Mouse (Mus musculus) liver, embryonic 14.5 days (tissue): ENCODE measurements around the gene Avl9. TPM values are rescaled to one million over a fixed set of nuclear protein-coding genes. Genes with fewer than 3 reads are reported as not detected.

Source experiments
- ATAC-seq: fragments of 200-750 bp; cut with Nextera tagmentation; 2 replicates; pipeline ENCODE4 v1.8.0; 2017; ENCODE audit warnings: moderate number of reproducible peaks, mild to moderate bottlenecking, moderate library complexity; ENCODE audit not compliant: insufficient read depth
- DNase-seq, 3 experiments: peaks; one replicate each; pipeline ENCODE4 v3.0.0-alpha.2; 2012 to 2013; ENCODE audit warnings: low read depth in 3 of 3, low spot score in 3 of 3
- H3K27ac ChIP-seq: fragments of 300-500 bp; sonication (generic); 2 replicates; pipeline ENCODE4 v1.5.1; 2014; ENCODE audit warnings: moderate library complexity, mild to moderate bottlenecking, control low read depth, inconsistent platforms
- H3K27me3 ChIP-seq: fragments of 300-500 bp; sonication (generic); 2 replicates; pipeline ENCODE4 v1.6.1; 2014; ENCODE audit warnings: mild to moderate bottlenecking, low read length, moderate library complexity; ENCODE audit not compliant: control insufficient read depth, insufficient read depth
- H3K36me3 ChIP-seq: fragments of 300-500 bp; sonication (generic); replicated peaks from 2 replicates; pipeline ENCODE4 v1.6.1; 2014; ENCODE audit warnings: low read depth; ENCODE audit not compliant: control insufficient read depth, insufficient read depth
- H3K4me1 ChIP-seq, 2 experiments: fragments of 200-500 bp in 1 of 2; fragments of 300-500 bp in 1 of 2; sonication (generic) in 1 of 2; replicated peaks; 2 replicates each; pipeline ENCODE4 v1.6.1; 2012 to 2014; ENCODE audit warnings: antibody characterized with exemption in 1 of 2, inconsistent platforms in 1 of 2, low read length in 1 of 2; ENCODE audit not compliant: control insufficient read depth in 2 of 2, insufficient read depth in 2 of 2
- H3K4me2 ChIP-seq: fragments of 300-500 bp; sonication (generic); 2 replicates; pipeline ENCODE4 v1.6.1; 2014; ENCODE audit warnings: low read depth, mild to moderate bottlenecking, control low read depth, moderate library complexity
- H3K4me3 ChIP-seq, 2 experiments: fragments of 200-500 bp in 1 of 2; fragments of 300-500 bp in 1 of 2; sonication (generic) in 1 of 2; 2 replicates each; pipeline ENCODE4 v1.5.1; 2012 to 2014; ENCODE audit warnings: low read depth in 2 of 2, low read length in 2 of 2, mild to moderate bottlenecking in 2 of 2, control low read depth in 1 of 2, inconsistent platforms in 1 of 2, moderate library complexity in 1 of 2; ENCODE audit not compliant: insufficient read depth in 1 of 2
- H3K9ac ChIP-seq: fragments of 300-500 bp; sonication (generic); replicated peaks from 2 replicates; pipeline ENCODE4 v1.6.1; 2014; ENCODE audit warnings: mild to moderate bottlenecking, control low read depth, moderate library complexity
- H3K9me3 ChIP-seq: fragments of 300-500 bp; sonication (generic); 2 replicates; pipeline ENCODE4 v1.6.1; 2016; ENCODE audit warnings: low read length, mixed read lengths; ENCODE audit not compliant: control insufficient read depth
- CTCF ChIP-seq: IDR thresholded peaks from 2 replicates; pipeline ENCODE4 v1.5.1; 2016; ENCODE audit warnings: antibody characterized with exemption, low read depth, control low read depth
- EP300 ChIP-seq: IDR thresholded peaks from 2 replicates; pipeline ENCODE4 v1.6.1; 2016; ENCODE audit warnings: antibody characterized with exemption, low read depth
- WGBS: fragments of 180-500 bp; shearing (Covaris S2); extraction: QIAGEN DNeasy Blood & Tissue Kit; methylation state at CpG from one replicate; pipeline ENCODE4 v1.1.7; 2014; ENCODE audit not compliant: insufficient replicate concordance; 5-methylcytosine and 5-hydroxymethylcytosine counted together
- polyA plus RNA-seq, 2 experiments: library from polyadenylated mRNA; depleted of rRNA in 1 of 2; stranded (reverse) in 1 of 2; unstranded in 1 of 2; fragments of >200 nt; fragmentation: Nextera tagmentation in 1 of 2; extraction: Ambion mirVana in 1 of 2; gene quantifications; 2 replicates each; pipeline versions ENCODE4 v1.2.1 to v1.2.3; 2012 to 2014

Avl9 gene
- polyA plus RNA-seq (2012; rRNA removed) (1.5 and 2.2 TPM in 2 replicates), polyA plus RNA-seq (2014; fragmentation: Nextera tagmentation; extraction: Ambion mirVana) (3.2 and 3.4 TPM in 2 replicates)

- Histone ChIP-seq H3K4me3 (peak within 1 kb of the TSS; percentile 95 to 97), H3K36me3 (no peaks in the 10 kb centered on the region), H3K4me2 (peak within 1 kb of the TSS; percentile 82), H3K27me3 (no peaks in the 10 kb centered on the region), H3K27ac (peak within 1 kb of the TSS; percentile 81), H3K9me3 (no peaks in the 10 kb centered on the region), H3K4me1 (peaks cover 6 to 13% of the 10 kb centered on the region in 2 experiments), H3K9ac (peak within 1 kb of the TSS; percentile 83)
- TF ChIP-seq CTCF (peak; percentile 77), EP300 (no peak)
- WGBS: under 1% methylated on average over 63 of the region's 64 CpGs
- ATAC-seq (peak; percentile 98), DNase-seq (peak; percentile 88 to 92 (median 91))
Measured at GRCm38 (mm10) chr6:56714574-56715269, at the start of gene Avl9. Gene Avl9 (plus strand): TSS chr6:56714899.

- no peak overlapping the region for H3K4me3 ChIP-seq
- 73% methylated on average over 3 of the region's 3 CpGs for WGBS
- no peak overlapping the region for H3K9ac ChIP-seq
- no peaks in the 10 kb centered on the region for H3K27me3 ChIP-seq
- H3K4me1 ChIP-seq: no peaks in the 10 kb centered on the region
- no peak for DNase-seq
- no peaks in the 10 kb centered on the region for H3K36me3 ChIP-seq
- no peak for ATAC-seq
- no peak for TF ChIP-seq CTCF
- no peak for TF ChIP-seq EP300
- H3K27ac ChIP-seq: no peak overlapping the region
- H3K4me2 ChIP-seq: no peak overlapping the region
- no peaks in the 10 kb centered on the region for H3K9me3 ChIP-seq
Measured at GRCm38 (mm10) chr6:56688238-56688637, 26.5 kb upstream of the Avl9 start.

- Histone ChIP-seq H3K4me1 (no peaks in the 10 kb centered on the region), H3K9me3 (no peaks in the 10 kb centered on the region), H3K9ac (no peak overlapping the region), H3K27ac (no peak overlapping the region), H3K36me3 (no peaks in the 10 kb centered on the region), H3K4me3 (no peak overlapping the region), H3K27me3 (no peaks in the 10 kb centered on the region), H3K4me2 (no peak overlapping the region)
- TF ChIP-seq CTCF (peak; percentile 83), EP300 (no peak)
- DNase-seq: peak; percentile 46 to 63 (median 52)
- 0 out of 2 replicates have a peak, but pooled peaks have one; percentile 8 for ATAC-seq
- 3% methylated on average over 2 of the region's 2 CpGs for WGBS
Measured at GRCm38 (mm10) chr6:56691205-56691604, 23.5 kb upstream of the Avl9 start.

DNA sequence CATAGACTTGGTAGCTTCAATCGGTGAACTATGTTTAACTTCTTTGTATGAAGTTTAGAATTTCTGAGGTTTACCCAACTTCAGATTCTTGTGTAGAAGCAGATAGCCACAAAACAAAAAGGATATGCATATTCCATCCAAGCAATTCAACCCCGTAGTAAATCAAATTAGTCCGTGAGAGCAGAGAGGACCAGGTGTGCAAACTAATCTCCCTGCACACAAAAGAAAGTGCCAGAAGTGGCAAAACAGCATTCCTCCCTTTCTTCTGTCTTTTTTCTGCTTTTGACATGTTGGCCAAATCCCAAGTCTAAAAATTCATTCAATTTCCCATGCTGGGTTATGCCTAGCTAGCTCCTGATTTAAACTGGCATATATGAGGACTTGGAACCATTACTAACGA lies 22.3 kb upstream of the Avl9 start:
- no peak for ATAC-seq

More for the DNA sequence above, 22.3 kb upstream of the Avl9 start:
- Histone ChIP-seq H3K36me3 (no peaks in the 10 kb centered on the region), H3K9me3 (no peaks in the 10 kb centered on the region), H3K27ac (no peak overlapping the region), H3K4me1 (no peaks in the 10 kb centered on the region), H3K4me3 (no peak overlapping the region), H3K9ac (no peak overlapping the region), H3K27me3 (no peaks in the 10 kb centered on the region), H3K4me2 (no peak overlapping the region)
- TF ChIP-seq CTCF (no peak), EP300 (no peak)
- DNase-seq: no peak
- WGBS: 71% methylated on average over 4 of the region's 4 CpGs
